Mouse (Mus musculus) intestine, postnatal 0 days (tissue): ENCODE data around the gene Ccdc85b. TPM values are rescaled to one million over a fixed set of nuclear protein-coding genes. Genes with fewer than 3 reads are reported as not detected.

Source experiments
- ATAC-seq: fragments of 200-750 bp; cut with Nextera tagmentation; 2 replicates; pipeline ENCODE4 v1.8.0; 2017; ENCODE audit warnings: mild to moderate bottlenecking, moderate TSS enrichment, moderate library complexity
- H3K27ac ChIP-seq: fragments of 300-500 bp; sonication (generic); 2 replicates; pipeline ENCODE4 v1.5.1; 2014; ENCODE audit warnings: mild to moderate bottlenecking, low read depth, low read length, moderate library complexity
- H3K27me3 ChIP-seq: fragments of 300-500 bp; sonication (generic); replicated peaks from 2 replicates; pipeline ENCODE4 v1.6.1; 2014; ENCODE audit warnings: low read length, mixed read lengths; ENCODE audit not compliant: control insufficient read depth, insufficient read depth
- H3K36me3 ChIP-seq: fragments of 300-500 bp; sonication (generic); 2 replicates; pipeline ENCODE4 v1.6.1; 2014; ENCODE audit warnings: mild to moderate bottlenecking, moderate library complexity; ENCODE audit not compliant: control insufficient read depth, insufficient read depth
- H3K4me1 ChIP-seq: fragments of 300-500 bp; sonication (generic); replicated peaks from 2 replicates; pipeline ENCODE4 v1.6.1; 2014; ENCODE audit warnings: antibody characterized with exemption, low read length, mixed read lengths; ENCODE audit not compliant: control insufficient read depth, insufficient read depth
- H3K4me2 ChIP-seq: fragments of 300-500 bp; sonication (generic); replicated peaks from 2 replicates; pipeline ENCODE4 v1.6.1; 2014; ENCODE audit warnings: low read depth, mild to moderate bottlenecking, moderate library complexity
- H3K4me3 ChIP-seq: fragments of 300-500 bp; sonication (generic); 2 replicates; pipeline ENCODE4 v1.5.1; 2014; ENCODE audit warnings: low read depth, low read length
- H3K9ac ChIP-seq: fragments of 300-500 bp; sonication (generic); 2 replicates; pipeline ENCODE4 v1.6.1; 2014; ENCODE audit warnings: mild to moderate bottlenecking, low read depth, low read length
- H3K9me3 ChIP-seq: fragments of 300-500 bp; sonication (generic); 2 replicates; pipeline ENCODE4 v1.6.1; 2016; ENCODE audit warnings: mixed run types; ENCODE audit not compliant: control insufficient read depth
- CTCF ChIP-seq: sonication (generic); IDR thresholded peaks from 2 replicates; pipeline ENCODE4 v1.5.1; 2016; ENCODE audit warnings: low read depth, mild to moderate bottlenecking, control low read depth, antibody characterized with exemption, moderate library complexity
- WGBS: fragments of 180-500 bp; shearing (Covaris S2); extraction: QIAGEN DNeasy Blood & Tissue Kit; methylation state at CpG from one replicate; pipeline ENCODE4 v1.1.7; 2014; 5-methylcytosine and 5-hydroxymethylcytosine counted together
- polyA plus RNA-seq: library from polyadenylated mRNA; unstranded; fragments of >200 nt; fragmentation: Nextera tagmentation; extraction: Ambion mirVana; gene quantifications from 2 replicates; pipeline ENCODE4 v1.2.1, GENCODE M21; 2015

Gene Ccdc85b
- polyA plus RNA-seq, 1 experiment from 2014 or later, result 7.3 TPM

- H3K36me3 ChIP-seq, result no peaks in the 10 kb centered on the region
- no peak for TF ChIP-seq CTCF
- no peak overlapping the region for H3K27ac ChIP-seq
- H3K9ac ChIP-seq, result no peak overlapping the region
- H3K27me3 ChIP-seq, result peaks cover 19% of the 10 kb centered on the region
- no peak overlapping the region for H3K4me3 ChIP-seq
- WGBS, result 53% methylated on average over 9 of the region's 9 CpGs
- no peak overlapping the region for H3K4me2 ChIP-seq
- H3K9me3 ChIP-seq, result no peaks in the 10 kb centered on the region
- no peak for ATAC-seq
- 0 out of 2 replicates have a peak, but pooled peaks cover 6% of the 10 kb centered on the region for H3K4me1 ChIP-seq
These were observed 13.3 kb downstream of the Ccdc85b start for GRCm38 (mm10) chr19:5444371-5444908.

- Histone ChIP-seq H3K9ac (no peak overlapping the region), H3K4me1 (0 out of 2 replicates have a peak, but pooled peaks cover 5% of the 10 kb centered on the region), H3K27ac (no peak overlapping the region), H3K4me3 (no peak overlapping the region), H3K27me3 (no peaks in the 10 kb centered on the region), H3K4me2 (peak overlapping the region; percentile 75; the same call in 1 of the 2 replicates), H3K9me3 (no peaks in the 10 kb centered on the region), H3K36me3 (no peaks in the 10 kb centered on the region)
- 62% methylated on average over 7 of the region's 7 CpGs for WGBS
- no peak for TF ChIP-seq CTCF
- no peak for ATAC-seq
These were observed 23.7 kb downstream of the Ccdc85b start for GRCm38 (mm10) chr19:5433951-5434350.

- TF ChIP-seq CTCF, result peak; percentile 72
- peak; percentile 56 for ATAC-seq
- no peak overlapping the region for H3K9ac ChIP-seq
- WGBS, result 4% methylated on average over 16 of the region's 16 CpGs
- 0 out of 2 replicates have a peak, but pooled peaks cover 5% of the 10 kb centered on the region for H3K4me1 ChIP-seq
- H3K9me3 ChIP-seq, result no peaks in the 10 kb centered on the region
- no peaks in the 10 kb centered on the region for H3K36me3 ChIP-seq
- H3K4me2 ChIP-seq, result peak overlapping the region; percentile 75
- peak overlapping the region; percentile 33 for H3K4me3 ChIP-seq
- no peaks in the 10 kb centered on the region for H3K27me3 ChIP-seq
- peak overlapping the region; percentile 31; the same call in 1 of the 2 replicates for H3K27ac ChIP-seq
These were observed 24.5 kb downstream of the Ccdc85b start for GRCm38 (mm10) chr19:5432992-5433852.

DNA sequence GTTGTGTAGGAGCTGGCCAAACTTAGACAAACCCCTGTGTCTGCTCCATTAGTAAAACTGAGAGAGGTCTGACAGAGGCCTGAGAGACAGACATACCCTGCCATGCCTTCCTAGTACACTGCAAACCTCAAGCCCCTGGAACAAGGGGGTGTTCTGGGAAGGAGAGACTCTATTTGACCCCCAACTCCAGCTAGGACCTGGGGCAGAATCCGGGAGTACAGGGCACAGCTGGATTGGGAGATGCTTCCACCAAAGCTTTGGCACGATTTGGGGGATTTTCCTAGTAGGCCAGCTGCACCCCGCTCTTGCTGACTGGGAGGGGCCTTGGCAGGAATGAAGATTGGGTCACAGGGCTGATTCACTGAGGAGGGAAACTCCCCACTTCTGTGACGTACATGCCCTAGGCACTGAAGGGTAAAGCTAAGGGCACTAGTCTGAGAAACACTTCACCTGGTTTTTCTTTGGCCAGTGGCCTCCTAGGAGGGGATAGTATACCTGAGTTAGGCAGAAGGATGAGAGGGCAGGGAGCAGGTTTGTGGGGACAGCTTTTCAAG, 25.7 kb downstream of the Ccdc85b start:
- Histone ChIP-seq H3K9me3 (no peaks in the 10 kb centered on the region), H3K27me3 (no peaks in the 10 kb centered on the region), H3K27ac (no peak overlapping the region), H3K4me3 (no peak overlapping the region), H3K36me3 (no peaks in the 10 kb centered on the region), H3K4me1 (0 out of 2 replicates have a peak, but pooled peaks cover 5% of the 10 kb centered on the region), H3K9ac (no peak overlapping the region), H3K4me2 (no peak overlapping the region)
- 83% methylated on average over 4 of the region's 4 CpGs for WGBS
- no peak for TF ChIP-seq CTCF
- no peak for ATAC-seq

- H3K4me1 ChIP-seq, result peaks cover 11% of the 10 kb centered on the region; the same call in 1 of the 2 replicates
- no peak overlapping the region for H3K4me3 ChIP-seq
- H3K9ac ChIP-seq, result no peak overlapping the region
- ATAC-seq, result no peak
- WGBS, result 78% methylated on average over 1 of the region's 1 CpGs
- H3K27ac ChIP-seq, result no peak overlapping the region
- H3K9me3 ChIP-seq, result no peaks in the 10 kb centered on the region
- peaks cover 10% of the 10 kb centered on the region; the same call in 1 of the 2 replicates for H3K36me3 ChIP-seq
- no peaks in the 10 kb centered on the region for H3K27me3 ChIP-seq
- no peak overlapping the region for H3K4me2 ChIP-seq
- TF ChIP-seq CTCF, result no peak
These were observed 27.3 kb downstream of the Ccdc85b start for GRCm38 (mm10) chr19:5430408-5430807.

- WGBS, result 70% methylated on average over 8 of the region's 8 CpGs
- no peak overlapping the region for H3K4me2 ChIP-seq
- ATAC-seq, result no peak
- H3K27ac ChIP-seq, result no peak overlapping the region
- peaks cover 11% of the 10 kb centered on the region; the same call in 1 of the 2 replicates for H3K4me1 ChIP-seq
- peaks cover 10% of the 10 kb centered on the region; the same call in 1 of the 2 replicates for H3K36me3 ChIP-seq
- no peaks in the 10 kb centered on the region for H3K27me3 ChIP-seq
- no peak overlapping the region for H3K4me3 ChIP-seq
- TF ChIP-seq CTCF, result no peak
- H3K9me3 ChIP-seq, result no peaks in the 10 kb centered on the region
- H3K9ac ChIP-seq, result no peak overlapping the region
These were observed 27.9 kb downstream of the Ccdc85b start for GRCm38 (mm10) chr19:5429806-5430205.
